Mouse (Mus musculus) neural tube, embryonic 12.5 days (tissue): Measurements from ENCODE around the gene Zbtb4. TPM values are rescaled to one million over a fixed set of nuclear protein-coding genes. Genes with fewer than 3 reads are reported as not detected.

Experiments used
- ATAC-seq: fragments of 200-750 bp; cut with Nextera tagmentation; 2 replicates; pipeline ENCODE4 v1.8.0; 2017; ENCODE audit warnings: low read depth, mild to moderate bottlenecking, moderate TSS enrichment, moderate library complexity; ENCODE audit not compliant: low FRiP score
- H3K27ac ChIP-seq: fragments of 300-500 bp; sonication (generic); 2 replicates; pipeline ENCODE4 v1.5.1; 2016
- H3K27me3 ChIP-seq: fragments of 300-500 bp; sonication (generic); replicated peaks from 2 replicates; pipeline ENCODE4 v1.6.1; 2016; ENCODE audit warnings: mild to moderate bottlenecking
- H3K36me3 ChIP-seq: fragments of 300-500 bp; sonication (generic); 2 replicates; pipeline ENCODE4 v1.6.1; 2016; ENCODE audit warnings: mild to moderate bottlenecking
- H3K4me1 ChIP-seq: fragments of 300-500 bp; sonication (generic); 2 replicates; pipeline ENCODE4 v1.6.1; 2016
- H3K4me2 ChIP-seq: fragments of 300-500 bp; sonication (generic); replicated peaks from 2 replicates; pipeline ENCODE4 v1.6.1; 2016; ENCODE audit warnings: mild to moderate bottlenecking
- H3K4me3 ChIP-seq: fragments of 300-500 bp; sonication (generic); 2 replicates; pipeline ENCODE4 v1.5.1; 2016
- H3K9ac ChIP-seq: fragments of 300-500 bp; sonication (generic); 2 replicates; pipeline ENCODE4 v1.6.1; 2016; ENCODE audit warnings: mild to moderate bottlenecking
- H3K9me3 ChIP-seq: fragments of 300-500 bp; sonication (generic); 2 replicates; pipeline ENCODE4 v1.6.1; 2016; ENCODE audit warnings: mild to moderate bottlenecking
- WGBS: fragments of 180-500 bp; shearing (Covaris S2); methylation state at CpG from one replicate; pipeline ENCODE4 v1.1.7; 2016; 5-methylcytosine and 5-hydroxymethylcytosine counted together
- polyA plus RNA-seq: library from polyadenylated mRNA; unstranded; fragments of >200 nt; fragmentation: Nextera tagmentation; extraction: Ambion mirVana; gene quantifications from 2 replicates; pipeline ENCODE4 v1.2.1, GENCODE M21; 2016

Zbtb4 gene
- polyA plus RNA-seq, 1 experiment from 2014 or later: 2.4 TPM

- Histone ChIP-seq H3K4me2 (peak overlapping the region; percentile 74; the same call in 1 of the 2 replicates), H3K9me3 (no peaks in the 10 kb centered on the region), H3K9ac (no peak overlapping the region), H3K4me1 (peaks cover 35% of the 10 kb centered on the region), H3K36me3 (no peaks in the 10 kb centered on the region), H3K27me3 (no peaks in the 10 kb centered on the region), H3K4me3 (no peak overlapping the region), H3K27ac (no peak overlapping the region)
- ATAC-seq: no peak
- WGBS: 93% methylated on average over 5 of the region's 5 CpGs
Measured at GRCm38 (mm10) chr11:69754233-69754632, 11.5 kb upstream of the Zbtb4 start.

GRCm38 (mm10) chr11:69754701-69755100, 11.0 kb upstream of the Zbtb4 start:
- Histone ChIP-seq H3K9me3 (no peaks in the 10 kb centered on the region), H3K36me3 (no peaks in the 10 kb centered on the region), H3K4me3 (no peak overlapping the region), H3K27me3 (no peaks in the 10 kb centered on the region), H3K9ac (no peak overlapping the region), H3K27ac (no peak overlapping the region), H3K4me1 (peaks cover 36% of the 10 kb centered on the region), H3K4me2 (peak overlapping the region; percentile 74)
- ATAC-seq: no peak
- 63% methylated on average over 3 of the region's 3 CpGs for WGBS

- Histone ChIP-seq H3K4me3 (peak overlapping the region; percentile 55), H3K9ac (peak overlapping the region; percentile 84), H3K4me1 (peaks cover 49% of the 10 kb centered on the region), H3K9me3 (no peaks in the 10 kb centered on the region), H3K27me3 (no peaks in the 10 kb centered on the region), H3K27ac (0 out of 2 replicates have a peak overlapping the region, but pooled peaks have one; percentile 97), H3K36me3 (no peaks in the 10 kb centered on the region), H3K4me2 (peak overlapping the region; percentile 74)
- ATAC-seq: no peak
- 45% methylated on average over 9 of the region's 9 CpGs for WGBS
Measured at GRCm38 (mm10) chr11:69757303-69758089, 8.2 kb upstream of the Zbtb4 start.

GRCm38 (mm10) chr11:69758090-69758456, 7.6 kb upstream of the Zbtb4 start:
- peak; percentile 85 for ATAC-seq
- Histone ChIP-seq H3K4me3 (peak overlapping the region; percentile 55), H3K9ac (peak overlapping the region; percentile 84), H3K4me1 (peaks cover 47% of the 10 kb centered on the region), H3K27me3 (no peaks in the 10 kb centered on the region), H3K27ac (peak overlapping the region; percentile 97), H3K4me2 (peak overlapping the region; percentile 74), H3K36me3 (no peaks in the 10 kb centered on the region), H3K9me3 (no peaks in the 10 kb centered on the region)
- WGBS: under 1% methylated on average over 26 of the region's 26 CpGs

GRCm38 (mm10) chr11:69758478-69758970, 7.2 kb upstream of the Zbtb4 start, which contains the start of gene Polr2a:
Polr2a (minus strand) TSS chr11:69758637.
- peaks cover 46% of the 10 kb centered on the region for H3K4me1 ChIP-seq
- no peaks in the 10 kb centered on the region for H3K9me3 ChIP-seq
- H3K27ac ChIP-seq: peak within 1 kb of the TSS; percentile 97
- H3K36me3 ChIP-seq: no peaks in the 10 kb centered on the region
- peak within 1 kb of the TSS; percentile 84 for H3K9ac ChIP-seq
- H3K4me3 ChIP-seq: peak within 1 kb of the TSS; percentile 55
- H3K4me2 ChIP-seq: peak within 1 kb of the TSS; percentile 74
- H3K27me3 ChIP-seq: no peaks in the 10 kb centered on the region
- ATAC-seq: peak; percentile 97
- under 1% methylated on average over 32 of the region's 36 CpGs for WGBS

GRCm38 (mm10) chr11:69758971-69759721, 6.6 kb upstream of the Zbtb4 start:
- H3K36me3 ChIP-seq: no peaks in the 10 kb centered on the region
- peaks cover 45% of the 10 kb centered on the region for H3K4me1 ChIP-seq
- peak overlapping the region; percentile 74 for H3K4me2 ChIP-seq
- under 1% methylated on average over 37 of the region's 37 CpGs for WGBS
- peak overlapping the region; percentile 97 for H3K27ac ChIP-seq
- peak; percentile 91 for ATAC-seq
- H3K4me3 ChIP-seq: peak overlapping the region; percentile 55
- no peaks in the 10 kb centered on the region for H3K9me3 ChIP-seq
- peak overlapping the region; percentile 84 for H3K9ac ChIP-seq
- no peaks in the 10 kb centered on the region for H3K27me3 ChIP-seq

- Histone ChIP-seq H3K4me2 (peak overlapping the region; percentile 74), H3K36me3 (no peaks in the 10 kb centered on the region), H3K27me3 (no peaks in the 10 kb centered on the region), H3K27ac (peak overlapping the region; percentile 97), H3K4me3 (no peak overlapping the region), H3K9ac (peak overlapping the region; percentile 84; the same call in 1 of the 2 replicates), H3K4me1 (peaks cover 36% of the 10 kb centered on the region), H3K9me3 (no peaks in the 10 kb centered on the region)
- WGBS: 82% methylated on average over 14 of the region's 14 CpGs
- no peak for ATAC-seq
Measured at GRCm38 (mm10) chr11:69760160-69760900, 5.4 kb upstream of the Zbtb4 start.

GRCm38 (mm10) chr11:69760901-69761200, 4.9 kb upstream of the Zbtb4 start:
- Histone ChIP-seq H3K4me1 (peaks cover 31% of the 10 kb centered on the region), H3K9me3 (no peaks in the 10 kb centered on the region), H3K9ac (no peak overlapping the region; the same call in 1 of the 2 replicates), H3K27ac (peak overlapping the region; percentile 97; the same call in 1 of the 2 replicates), H3K36me3 (no peaks in the 10 kb centered on the region), H3K4me3 (no peak overlapping the region), H3K27me3 (no peaks in the 10 kb centered on the region), H3K4me2 (no peak overlapping the region)
- ATAC-seq: no peak
- WGBS: 94% methylated on average over 7 of the region's 7 CpGs

GRCm38 (mm10) chr11:69761868-69762267, 3.8 kb upstream of the Zbtb4 start, which contains the start of gene Slc35g3:
Slc35g3 (minus strand) TSS chr11:69761968.
- H3K27ac ChIP-seq: peak within 1 kb of the TSS; percentile 97; the same call in 1 of the 2 replicates
- no peaks in the 10 kb centered on the region for H3K36me3 ChIP-seq
- peaks cover 29% of the 10 kb centered on the region for H3K4me1 ChIP-seq
- H3K4me3 ChIP-seq: no peak within 1 kb of the TSS
- H3K9ac ChIP-seq: no peak within 1 kb of the TSS; the same call in 1 of the 2 replicates
- H3K4me2 ChIP-seq: no peak within 1 kb of the TSS
- WGBS: 81% methylated on average over 1 of the region's 1 CpGs
- no peaks in the 10 kb centered on the region for H3K27me3 ChIP-seq
- H3K9me3 ChIP-seq: no peaks in the 10 kb centered on the region
- no peak for ATAC-seq

GRCm38 (mm10) chr11:69763551-69763950, 2.2 kb upstream of the Zbtb4 start:
- peaks cover 31% of the 10 kb centered on the region for H3K4me1 ChIP-seq
- 64% methylated on average over 7 of the region's 7 CpGs for WGBS
- no peak for ATAC-seq

GRCm38 (mm10) chr11:69766126-69766609, 456 bp downstream of the Zbtb4 start:
- Histone ChIP-seq H3K36me3 (no peaks in the 10 kb centered on the region), H3K4me2 (peak overlapping the region; percentile 81), H3K4me3 (peak overlapping the region; percentile 79), H3K27ac (peak overlapping the region; percentile 55; the same call in 1 of the 2 replicates), H3K27me3 (no peaks in the 10 kb centered on the region), H3K9ac (peak overlapping the region; percentile 92), H3K4me1 (peaks cover 17% of the 10 kb centered on the region), H3K9me3 (no peaks in the 10 kb centered on the region)
- peak; percentile 72 for ATAC-seq
- under 1% methylated on average over 37 of the region's 37 CpGs for WGBS

More at GRCm38 (mm10) chr11:69763551-69763950, 2.2 kb upstream of the Zbtb4 start:
- H3K9ac ChIP-seq: no peak overlapping the region
- H3K4me2 ChIP-seq: no peak overlapping the region
- H3K9me3 ChIP-seq: no peaks in the 10 kb centered on the region
- no peak overlapping the region for H3K27ac ChIP-seq
- no peak overlapping the region for H3K4me3 ChIP-seq
- H3K27me3 ChIP-seq: no peaks in the 10 kb centered on the region
- no peaks in the 10 kb centered on the region for H3K36me3 ChIP-seq
